Mouse (Mus musculus): ENCODE results near the gene Dnmt1.

Gene Dnmt1

DNA sequence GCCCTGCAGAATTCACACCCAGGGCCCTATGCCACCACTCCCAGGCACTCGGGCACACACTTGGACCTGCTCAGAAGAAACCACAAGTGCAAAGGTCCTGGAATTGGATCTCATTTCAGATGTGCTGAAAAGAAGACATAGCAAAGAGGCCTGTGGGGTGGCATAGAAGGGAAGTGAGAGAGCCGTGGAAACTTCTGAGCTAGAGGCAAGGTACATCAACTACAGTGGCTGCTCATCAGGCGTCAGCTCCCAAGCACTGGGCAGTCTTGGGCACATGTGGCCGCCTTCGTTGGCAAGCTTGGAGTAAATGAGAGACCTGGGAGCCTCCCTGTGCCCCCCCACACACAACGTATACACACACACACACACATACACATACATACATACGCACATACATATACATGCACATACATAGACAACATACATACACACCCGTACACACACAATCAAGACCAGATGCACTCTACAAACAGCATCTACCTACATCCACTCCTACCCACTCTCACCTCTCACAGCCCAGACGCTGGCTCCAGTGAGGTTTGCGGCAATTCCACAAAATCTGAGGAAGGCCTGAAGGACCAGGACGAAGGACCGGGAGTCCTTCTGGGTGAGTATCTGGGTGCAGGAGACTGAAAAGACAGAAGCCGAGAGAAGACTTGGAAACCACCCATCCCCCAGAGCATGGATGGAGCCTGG, 80.4 kb downstream of the Dnmt1 start, which contains the start of gene Angptl6:
Gene Angptl6, minus strand, starts transcription at position 631 of the 696 bp plus-strand sequence.
- DNase-seq (ENCODE audit: low read depth), result no peak

DNA sequence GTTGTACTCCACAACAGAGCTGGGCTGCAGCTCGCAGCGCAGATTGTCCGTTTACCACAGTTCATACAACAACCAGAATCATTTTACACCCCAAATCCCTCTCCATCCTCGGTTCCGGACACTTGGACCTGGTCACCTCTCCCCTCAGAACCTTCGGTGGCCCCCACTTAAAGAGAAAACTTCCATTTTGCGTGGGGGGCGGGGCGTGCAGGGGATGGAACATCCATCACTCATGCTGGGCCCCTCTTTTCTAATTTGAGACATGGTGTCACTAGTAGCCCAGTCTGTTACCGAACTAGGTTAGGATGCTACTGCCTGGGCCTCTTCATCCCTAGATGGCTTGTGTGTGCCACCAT, 81.0 kb downstream of the Dnmt1 start:
- DNase-seq (ENCODE audit: low read depth), result no peak

DNA sequence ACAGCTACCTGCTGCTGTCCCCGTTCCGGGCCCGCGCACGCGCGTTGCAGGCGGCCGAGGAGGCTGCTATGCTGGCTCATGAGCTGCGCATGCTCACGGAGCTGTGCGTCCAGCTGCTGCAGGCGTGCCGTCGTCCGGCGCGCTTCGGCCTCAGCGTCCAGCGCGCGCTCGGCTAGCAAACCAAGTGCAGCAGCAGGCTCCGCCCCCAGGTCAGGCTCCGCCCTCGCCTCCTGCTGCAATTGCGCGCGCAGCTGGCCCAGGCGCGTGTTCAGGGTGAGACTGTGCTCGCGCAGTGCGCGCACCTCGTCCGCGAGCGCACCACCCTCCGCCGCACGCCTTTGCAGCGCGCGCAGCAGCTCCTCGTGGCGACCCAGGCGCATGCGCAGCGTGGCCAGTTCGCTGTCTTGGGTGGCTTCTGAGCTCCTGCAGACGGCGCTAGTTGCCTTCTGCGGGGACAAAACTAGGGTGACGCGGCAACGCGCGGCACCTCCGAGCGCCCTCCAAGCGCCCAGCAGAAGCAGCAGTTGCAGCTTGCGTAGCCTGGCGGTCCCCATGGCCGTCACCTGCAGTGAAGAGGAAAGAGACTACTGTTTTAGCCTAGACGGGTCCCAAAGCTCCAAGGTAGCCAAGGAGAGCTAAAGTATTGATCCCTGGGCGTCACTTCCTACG, 81.5 kb downstream of the Dnmt1 start:
- peak; percentile 99 for DNase-seq (ENCODE audit: low read depth)

DNA sequence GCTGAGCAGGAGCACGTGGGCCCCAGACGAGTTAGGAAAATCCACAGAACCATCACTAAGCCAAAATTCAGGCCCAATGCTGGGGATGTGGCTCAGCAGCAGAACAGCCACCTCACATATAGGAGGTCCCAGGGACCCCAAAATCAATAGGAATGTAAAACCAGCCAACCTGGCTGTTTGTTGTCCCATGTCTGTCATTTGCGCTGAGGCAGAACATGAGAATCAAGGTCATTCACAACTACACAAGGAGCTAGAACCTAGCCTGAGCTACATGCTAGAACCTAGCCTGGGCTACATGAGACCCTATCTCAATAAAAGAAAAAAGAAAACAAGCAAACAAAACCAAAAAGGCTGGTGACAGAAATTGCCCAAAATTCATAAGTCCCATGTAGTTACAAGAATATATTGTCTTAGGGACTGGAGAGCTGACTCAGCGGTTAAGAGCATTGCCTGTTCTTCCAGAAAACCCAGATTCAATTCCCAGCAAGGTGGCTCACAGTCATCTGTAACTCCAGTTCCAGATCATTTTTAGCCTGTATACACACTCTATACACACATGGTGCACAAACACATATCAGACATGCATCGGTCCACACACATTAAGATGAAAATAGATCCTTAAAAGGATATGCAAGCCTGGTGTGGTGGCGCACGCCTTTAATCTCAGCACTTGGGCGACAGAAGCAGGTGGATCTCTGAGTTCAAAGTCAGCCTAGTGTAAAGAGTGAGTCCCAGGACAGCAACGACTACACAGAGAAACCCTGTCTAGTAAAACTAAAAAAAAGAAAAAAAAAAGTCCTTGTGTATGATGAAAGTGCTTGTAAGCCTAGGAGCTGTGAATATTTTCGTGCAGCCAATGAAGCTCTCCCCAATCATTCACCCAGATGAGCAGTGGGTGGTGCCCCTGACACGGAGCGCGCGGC, 82.3 kb downstream of the Dnmt1 start:
- no peak for DNase-seq (ENCODE audit: low read depth)

DNA sequence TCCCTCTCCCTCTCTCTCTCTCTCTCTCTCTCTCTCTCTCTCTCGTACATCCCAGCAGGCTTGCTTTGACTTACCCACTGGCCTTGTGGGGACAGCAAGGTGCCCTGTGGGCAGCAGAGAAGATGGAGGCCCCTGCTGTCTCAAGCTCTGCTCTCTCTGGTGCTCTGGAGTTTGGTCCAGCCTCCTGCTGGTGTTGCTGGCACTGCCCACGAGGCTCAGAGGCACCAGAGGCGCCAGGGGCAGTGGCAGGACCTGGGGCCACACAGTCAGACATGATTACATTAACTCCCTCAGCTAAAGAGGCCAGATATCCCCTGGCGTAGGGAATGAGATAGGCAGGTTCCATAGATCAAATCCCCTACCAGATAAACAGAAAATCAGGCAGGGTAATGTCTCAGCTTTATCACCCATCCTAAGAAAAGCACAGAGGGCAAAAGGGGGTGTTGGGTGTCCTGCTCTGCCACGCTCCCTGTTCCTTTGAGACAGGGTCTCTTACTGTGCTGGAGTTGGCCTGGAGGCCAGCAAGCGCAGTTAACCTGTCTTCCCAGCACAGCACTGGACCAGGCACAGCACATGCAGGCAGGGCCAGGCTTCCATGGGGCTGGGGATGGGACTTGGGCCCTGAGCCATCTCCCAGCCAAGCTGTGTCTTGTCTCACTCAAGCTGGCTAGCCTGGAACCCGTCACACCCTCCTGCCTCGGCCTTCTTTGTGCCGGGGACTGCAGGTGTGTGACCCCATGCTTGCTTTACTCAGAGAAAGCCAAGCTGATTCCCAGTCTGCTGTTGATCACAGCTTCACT, 83.2 kb downstream of the Dnmt1 start:
- no peak for DNase-seq (ENCODE audit: low read depth)

DNA sequence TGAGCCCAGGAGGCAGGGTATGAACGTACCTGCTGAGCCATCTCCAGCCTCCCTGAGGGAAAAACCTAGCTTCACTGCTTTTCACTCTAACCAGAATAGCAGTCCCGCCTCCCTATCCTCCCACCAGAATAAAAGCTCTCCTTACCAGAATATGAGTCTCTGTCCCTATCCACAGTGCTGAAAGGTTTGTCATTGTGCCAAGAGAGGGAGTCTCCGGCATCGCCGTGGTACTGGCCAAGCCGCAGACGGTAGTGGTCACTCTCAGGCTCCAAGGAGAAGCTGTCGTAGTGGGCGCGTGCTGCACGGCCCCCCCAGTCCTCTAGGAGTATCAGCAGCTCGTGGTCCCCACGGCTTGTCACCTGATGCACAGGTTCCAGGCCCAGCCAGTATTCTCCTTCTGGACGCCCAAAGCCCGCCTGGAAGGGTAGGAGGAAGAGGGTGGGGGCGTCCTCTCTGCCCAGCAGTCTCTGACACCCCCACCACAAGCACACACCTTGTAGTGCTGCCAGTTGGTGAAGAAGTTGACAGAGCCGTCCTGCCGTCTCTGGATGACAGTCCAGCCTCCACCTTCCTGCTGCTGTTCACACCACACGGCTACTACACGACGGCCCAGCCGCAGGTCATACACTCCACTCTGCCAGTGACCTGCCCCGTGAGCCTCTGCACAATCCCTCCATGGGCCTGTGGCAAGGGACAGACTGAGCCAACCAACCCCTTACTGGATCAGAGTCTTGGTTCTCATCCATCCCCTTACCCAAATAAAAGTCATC, 84.5 kb downstream of the Dnmt1 start:
- no peak for DNase-seq (ENCODE audit: low read depth)

- no peak for DNase-seq (ENCODE audit: low read depth)
These were observed 86.2 kb downstream of the Dnmt1 start for GRCm38 (mm10) chr9:20873521-20873920.

- DNase-seq (ENCODE audit: low read depth), result no peak
These were observed 86.7 kb downstream of the Dnmt1 start for GRCm38 (mm10) chr9:20872991-20873390.

DNA sequence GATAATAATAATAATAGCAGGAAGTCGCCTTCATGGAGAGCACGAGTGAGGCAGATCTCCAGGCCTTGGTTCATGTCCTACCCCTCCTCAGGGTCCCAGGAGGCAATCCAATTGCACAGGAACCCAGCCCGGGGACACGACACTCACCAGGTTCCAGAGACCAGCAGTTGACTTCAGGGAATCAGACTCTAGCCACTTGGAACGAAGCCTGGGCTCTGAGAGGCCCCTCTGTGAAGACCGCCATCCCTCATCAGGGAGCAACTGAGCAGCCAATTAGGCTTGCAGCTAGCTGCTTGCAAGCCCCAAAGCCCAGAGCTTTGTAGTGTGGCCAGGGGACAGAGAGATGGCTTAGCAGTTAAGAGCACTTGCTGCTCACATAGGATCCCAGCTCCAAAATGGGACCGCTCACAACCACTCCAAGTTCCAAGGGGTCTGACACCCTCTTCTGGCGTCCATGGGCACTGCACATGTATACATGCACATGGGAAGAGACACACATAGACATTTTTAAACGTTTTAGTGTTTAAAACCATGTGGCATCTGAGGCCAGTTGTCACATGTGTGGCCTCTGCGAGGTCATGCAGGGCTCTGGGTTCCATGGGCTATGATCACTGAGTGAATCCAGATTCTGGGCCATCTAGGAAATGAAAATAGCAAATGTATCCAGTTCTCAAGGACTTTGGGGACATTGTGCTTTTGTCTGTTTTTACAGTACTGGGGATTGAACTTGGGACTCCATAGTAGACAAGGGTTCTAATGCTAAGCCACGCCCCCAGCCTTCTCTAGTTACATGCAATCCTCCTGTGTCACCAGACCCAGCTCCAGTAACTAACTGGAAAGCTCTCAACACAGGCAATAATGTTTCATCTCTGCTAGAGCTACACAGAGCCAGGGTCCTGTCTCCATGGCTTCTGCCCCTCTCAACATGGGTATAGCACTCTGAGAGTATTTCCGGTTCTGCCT, 89.2 kb downstream of the Dnmt1 start:
- no peak for DNase-seq (ENCODE audit: low read depth)

DNA sequence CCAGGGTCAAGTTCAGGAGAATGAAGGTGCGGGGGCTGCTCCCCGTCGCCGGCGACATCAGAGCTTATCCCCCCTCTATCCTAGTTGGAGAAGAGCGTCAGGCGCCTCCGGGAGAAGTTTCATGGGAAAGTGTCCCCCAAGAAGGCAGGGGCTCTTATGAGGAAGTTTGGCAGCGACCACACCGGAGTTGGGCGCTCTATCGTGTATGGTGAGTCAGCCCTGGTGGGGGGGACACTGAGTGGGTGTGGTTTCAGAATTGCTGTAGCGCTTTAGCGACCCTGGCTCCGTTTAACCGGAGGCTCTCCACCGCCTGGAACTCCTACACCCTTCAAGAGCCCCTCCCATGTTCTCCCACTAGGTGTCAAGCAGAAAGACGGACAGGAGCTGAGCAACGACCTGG, 90.4 kb downstream of the Dnmt1 start:
- no peak for DNase-seq (ENCODE audit: low read depth)

DNA sequence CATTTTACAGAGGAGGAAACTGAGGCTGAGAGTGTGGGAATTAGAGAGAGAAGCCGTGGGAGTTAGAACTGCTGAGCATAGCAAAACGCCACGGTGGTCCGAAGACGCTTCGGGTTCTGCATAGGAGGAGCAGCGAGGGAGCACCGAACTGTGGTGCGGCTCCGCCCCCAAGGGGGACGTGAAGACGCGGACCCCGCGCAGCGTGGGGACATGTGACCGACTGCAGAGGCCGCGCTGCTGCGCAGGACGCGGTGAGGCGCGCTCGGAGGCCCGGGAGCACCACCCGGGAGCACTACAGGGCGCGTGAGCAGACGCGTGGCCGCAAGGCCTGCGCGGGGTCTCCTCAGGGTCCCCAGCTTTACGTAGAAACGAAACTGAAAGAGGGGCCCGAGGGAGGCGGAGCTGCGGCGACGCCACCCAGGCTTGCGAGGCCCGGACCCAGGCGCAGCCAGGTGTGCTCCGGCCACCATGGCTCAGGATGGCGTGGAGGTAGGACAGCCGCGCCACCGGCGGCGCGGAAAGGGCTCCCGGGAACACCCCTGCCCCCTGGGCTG, 91.2 kb downstream of the Dnmt1 start, which contains the start of gene A230050P20Rik:
Gene A230050P20Rik, plus strand, starts transcription at position 195 of the 554 bp plus-strand sequence.
- DNase-seq (ENCODE audit: low read depth), result no peak

DNA sequence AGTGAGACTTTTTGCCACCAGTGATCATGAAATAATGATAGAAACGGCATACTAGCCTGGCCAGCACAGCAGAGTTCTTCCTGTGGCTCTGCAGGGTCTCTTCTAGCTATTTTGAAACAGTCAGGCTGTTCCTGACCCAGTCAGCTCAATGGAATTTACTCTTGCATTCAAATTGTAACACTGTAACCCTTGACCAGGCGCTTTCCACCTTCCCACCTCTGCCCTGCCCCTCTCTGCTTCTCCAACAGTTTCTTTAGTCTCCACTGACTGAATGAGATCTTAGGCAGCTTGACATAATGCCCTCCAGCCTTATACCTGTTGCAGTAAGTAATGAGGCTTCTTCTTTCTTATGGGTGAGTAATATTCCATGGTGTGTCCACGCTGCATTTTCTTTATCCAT, 92.8 kb downstream of the Dnmt1 start:
- no peak for DNase-seq (ENCODE audit: low read depth)

DNA sequence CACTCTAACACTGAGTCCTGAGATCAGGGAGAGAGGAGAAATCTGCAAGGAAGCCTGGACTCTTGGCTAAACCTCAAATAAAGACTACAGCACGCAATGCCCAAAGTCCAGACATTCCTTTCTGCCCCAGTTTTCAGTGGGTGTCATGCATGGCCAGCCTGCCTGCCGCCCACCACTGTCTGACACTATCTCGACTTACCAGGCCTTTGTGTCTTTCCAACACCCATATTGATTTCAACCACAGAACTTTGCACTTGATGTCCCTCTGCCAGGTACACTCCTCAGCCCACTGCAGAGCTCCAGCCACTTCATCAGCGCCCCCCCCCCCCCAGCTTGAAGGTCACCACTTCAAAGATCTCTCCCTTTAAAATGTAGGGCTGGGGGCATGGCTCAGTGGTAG, 97.5 kb downstream of the Dnmt1 start:
- DNase-seq (ENCODE audit: low read depth), result no peak

GRCm38 (mm10) chr9:20861821-20862220, 97.9 kb downstream of the Dnmt1 start:
- DNase-seq (ENCODE audit: low read depth), result no peak

GRCm38 (mm10) chr9:20859926-20860325, 99.8 kb downstream of the Dnmt1 start:
- DNase-seq (ENCODE audit: low read depth), result no peak

All from fibroblast of lung, adult 2 months (primary cell).